Mouse (Mus musculus) naive thymus-derived CD4-positive, alpha-beta T cell, adult 2 months (primary cell): ENCODE data around the gene Tgfbi.

Experiments used
- DNase-seq: peaks from one replicate; pipeline ENCODE4 v3.0.0-alpha.2; 2011; ENCODE audit warnings: low read depth

Gene Tgfbi

GRCm38 (mm10) chr13:56609103-56609856, at the start of gene Tgfbi:
Tgfbi (plus strand) TSS chr13:56609523.
- no peak for DNase-seq

DNA sequence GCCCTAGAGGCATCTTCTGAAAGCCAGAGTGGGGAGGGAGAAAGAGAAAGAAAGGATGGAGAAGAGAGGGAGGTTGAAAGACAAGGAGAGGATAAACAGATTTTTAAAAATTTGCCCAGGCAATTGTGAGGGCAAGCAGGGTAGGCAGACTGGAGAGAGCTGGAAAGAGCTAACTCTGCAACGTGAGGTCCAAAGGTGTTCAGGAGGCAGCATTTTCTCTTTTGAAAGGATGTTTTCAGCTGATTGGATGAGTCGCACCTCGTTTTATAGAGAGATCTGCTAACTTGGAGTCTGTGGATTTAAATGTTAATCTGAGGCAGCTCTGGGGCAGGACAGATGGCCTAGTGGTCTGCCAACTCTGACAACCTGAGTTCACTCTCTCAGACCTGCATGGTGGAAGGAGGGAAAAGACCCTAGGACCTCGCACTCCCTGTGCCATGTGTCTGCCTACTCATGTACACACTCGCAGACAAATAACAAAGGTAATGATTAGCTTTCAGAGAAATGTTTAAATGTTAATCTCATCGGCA, 49.4 kb upstream of the Tgfbi start:
- no peak for DNase-seq

DNA sequence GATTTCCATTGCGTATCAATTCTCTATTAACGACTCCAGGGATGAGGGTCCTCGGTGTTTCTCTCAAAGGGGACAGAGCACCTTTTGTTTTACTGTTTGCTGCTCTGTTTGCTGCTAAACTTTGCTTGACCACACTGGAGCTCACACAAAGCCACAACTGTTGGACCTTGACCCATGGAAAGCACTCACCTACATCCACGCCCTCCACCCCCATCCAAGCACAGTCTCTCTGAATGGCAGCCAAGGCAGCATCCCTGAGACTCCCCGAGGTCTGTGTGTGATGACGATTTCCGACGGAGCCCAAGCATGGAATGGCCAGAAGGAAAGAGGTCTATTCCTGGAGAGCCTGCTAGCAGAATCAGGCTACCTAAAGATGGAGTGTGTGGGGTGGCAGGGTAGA, 48.2 kb upstream of the Tgfbi start:
- DNase-seq: no peak

DNA sequence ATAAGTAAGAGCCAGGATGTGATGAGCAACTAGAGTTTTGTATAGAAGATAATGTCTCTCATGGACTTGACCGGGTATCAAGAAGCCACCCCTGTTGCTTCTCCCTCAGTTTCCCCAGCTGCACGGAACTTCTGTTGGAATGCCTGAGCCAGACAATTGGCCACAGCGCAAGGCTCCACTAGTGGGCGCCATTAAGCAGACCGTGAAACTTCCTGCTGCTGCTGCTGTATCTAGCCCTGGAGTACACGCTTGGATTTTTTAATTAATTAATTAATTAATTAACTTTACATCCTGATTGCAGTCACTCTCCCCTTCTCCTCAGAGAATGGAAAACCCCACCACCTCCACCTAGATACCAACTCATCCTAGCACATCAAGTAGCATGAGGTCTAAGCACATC, 46.2 kb upstream of the Tgfbi start:
- DNase-seq: peak; percentile 28

- DNase-seq: no peak
Observed at GRCm38 (mm10) chr13:56566336-56566735, 43.0 kb upstream of the Tgfbi start.

GRCm38 (mm10) chr13:56571645-56572044, 37.7 kb upstream of the Tgfbi start:
- DNase-seq: no peak

GRCm38 (mm10) chr13:56575074-56575473, 34.2 kb upstream of the Tgfbi start:
- no peak for DNase-seq

DNA sequence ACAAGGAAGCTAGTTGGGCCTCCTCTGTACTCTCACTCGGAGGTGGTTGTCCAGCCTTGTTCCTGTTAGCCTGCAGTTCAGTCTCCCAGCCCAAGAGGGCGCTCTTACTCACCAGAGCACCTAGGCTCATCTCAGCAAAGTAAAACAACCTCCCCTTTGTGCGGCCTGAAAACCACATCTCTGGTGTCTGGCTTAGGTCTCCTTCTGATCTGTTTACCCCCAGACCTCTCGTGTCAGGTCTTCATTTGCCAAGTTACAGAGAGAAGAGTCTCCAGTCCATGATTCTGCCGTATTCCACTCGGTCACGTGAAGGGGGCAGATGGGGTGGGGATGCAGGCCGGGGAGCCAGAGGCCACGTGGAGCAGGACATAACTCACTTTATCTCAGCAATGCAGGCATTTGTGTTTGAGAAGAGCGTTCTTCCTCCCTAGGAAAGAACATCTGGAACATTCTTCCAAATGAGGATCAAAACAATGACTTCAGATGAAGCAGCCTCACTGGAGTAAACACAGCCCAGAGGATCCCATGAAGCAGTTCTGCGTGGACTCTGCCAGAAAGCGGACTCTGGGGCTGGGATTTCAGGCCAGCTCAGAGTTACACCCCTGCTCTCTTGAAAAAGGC, 33.5 kb upstream of the Tgfbi start:
- DNase-seq: peak; percentile 65

DNA sequence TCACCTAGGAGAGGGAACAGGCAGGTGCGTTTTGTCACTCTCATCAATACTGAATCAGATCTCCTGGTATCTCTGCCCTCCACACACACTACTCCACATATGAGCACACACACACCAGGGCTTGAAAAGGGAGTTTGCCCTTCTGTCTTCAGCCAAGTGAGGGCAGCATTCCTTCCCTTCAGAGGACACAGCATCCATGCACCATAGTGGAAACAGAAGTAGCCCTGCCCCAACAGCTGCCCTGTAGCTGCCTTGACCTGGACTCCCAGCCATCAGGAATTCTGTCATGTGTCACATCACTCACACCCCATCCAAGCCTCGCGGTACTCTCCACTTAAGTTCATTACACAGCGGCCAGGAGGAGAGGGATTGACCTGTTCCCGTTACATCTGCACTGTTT, 31.2 kb upstream of the Tgfbi start:
- no peak for DNase-seq

GRCm38 (mm10) chr13:56580450-56580849, 28.9 kb upstream of the Tgfbi start:
- no peak for DNase-seq

DNA sequence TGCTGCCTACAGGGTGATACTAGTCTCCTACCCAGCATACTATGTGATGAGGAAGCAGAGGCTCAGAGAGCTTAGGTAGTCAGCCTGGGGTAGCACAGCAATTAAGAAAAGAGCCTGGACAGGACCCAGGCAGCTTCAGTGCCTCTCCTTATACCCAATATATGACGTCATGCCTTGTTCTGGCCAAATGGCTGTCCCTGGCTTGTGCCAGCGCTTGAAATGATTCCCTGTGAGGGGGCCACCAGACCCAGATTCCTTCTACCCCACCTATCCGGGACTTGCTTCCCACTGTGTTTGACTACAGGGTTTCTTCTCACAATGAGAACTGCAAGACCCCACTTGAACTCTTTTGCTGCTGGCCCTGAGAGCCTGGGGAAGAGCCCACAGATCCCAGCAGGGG, 27.8 kb upstream of the Tgfbi start:
- no peak for DNase-seq

GRCm38 (mm10) chr13:56581961-56582434, 27.3 kb upstream of the Tgfbi start:
- DNase-seq: no peak

DNA sequence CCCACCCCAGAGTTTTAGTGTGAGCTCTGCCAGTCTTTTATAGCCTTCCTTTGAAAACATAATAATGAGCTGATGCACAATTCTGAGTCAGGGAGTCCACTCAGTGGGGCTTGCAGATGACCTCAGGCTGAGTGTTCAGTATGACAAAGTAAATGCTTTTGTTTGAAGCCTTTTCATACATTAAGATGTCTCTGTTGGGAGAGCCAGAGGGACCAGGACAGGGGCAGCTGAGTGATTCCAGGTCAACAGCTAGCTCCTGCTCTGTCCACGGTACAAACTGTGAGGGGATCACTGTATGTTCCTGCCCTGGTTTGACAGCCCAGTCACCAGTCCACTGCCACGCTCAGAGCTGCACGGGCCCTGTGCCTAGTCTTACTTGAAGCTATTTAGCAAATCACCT, 26.6 kb upstream of the Tgfbi start:
- DNase-seq: no peak

DNA sequence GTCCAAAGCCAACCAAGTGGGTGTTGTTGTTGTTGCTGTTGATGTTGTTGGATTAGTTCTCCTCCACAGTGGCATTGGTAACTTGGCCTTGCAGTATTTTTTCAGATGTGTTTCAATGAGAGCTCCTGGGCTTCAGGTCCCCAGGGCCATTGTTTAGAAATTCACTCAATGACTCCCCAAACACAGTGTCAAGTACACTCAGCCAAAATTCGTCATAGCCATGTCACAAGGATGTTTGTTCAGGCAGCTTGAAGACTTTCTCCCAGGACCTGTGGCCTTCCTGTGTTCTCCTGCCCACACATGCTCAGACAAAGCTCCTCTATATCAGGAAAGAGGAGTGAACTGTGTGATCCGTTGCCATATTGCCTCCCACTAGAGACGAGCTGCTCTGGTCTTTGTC, 23.3 kb upstream of the Tgfbi start:
- no peak for DNase-seq

DNA sequence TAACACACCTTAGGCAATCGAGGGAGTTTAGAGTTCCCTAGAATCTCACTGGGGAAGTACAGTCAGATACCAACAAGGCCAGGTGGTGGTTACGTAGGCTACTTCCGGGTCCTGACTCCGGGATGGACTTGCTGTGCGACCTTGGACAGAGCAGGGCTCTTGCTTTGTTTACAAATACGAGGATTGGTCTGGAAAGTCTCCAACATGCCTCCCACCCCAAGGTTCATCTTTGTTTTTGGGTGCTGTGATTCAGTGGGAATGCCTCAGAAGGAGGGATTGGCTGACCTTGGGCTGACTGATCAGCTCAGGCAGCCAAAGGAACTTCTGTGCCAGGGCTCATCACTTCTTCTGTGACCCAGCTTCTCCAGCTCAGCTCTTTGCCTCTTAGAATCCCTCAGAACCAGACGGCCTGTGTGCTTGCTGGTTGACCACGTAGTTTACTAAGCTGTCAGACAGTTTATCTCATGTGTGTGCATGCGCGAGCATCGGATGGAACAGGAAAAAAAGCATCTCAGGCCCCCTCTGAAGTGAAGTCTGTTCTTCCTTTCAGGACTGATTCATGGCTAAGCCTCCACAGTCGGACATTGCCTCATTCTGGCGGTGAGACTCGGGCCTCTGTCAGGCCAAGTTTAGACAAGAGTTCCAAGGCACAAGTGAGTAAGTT, 20.7 kb upstream of the Tgfbi start:
- DNase-seq: no peak

GRCm38 (mm10) chr13:56590202-56590601, 19.1 kb upstream of the Tgfbi start:
- no peak for DNase-seq

DNA sequence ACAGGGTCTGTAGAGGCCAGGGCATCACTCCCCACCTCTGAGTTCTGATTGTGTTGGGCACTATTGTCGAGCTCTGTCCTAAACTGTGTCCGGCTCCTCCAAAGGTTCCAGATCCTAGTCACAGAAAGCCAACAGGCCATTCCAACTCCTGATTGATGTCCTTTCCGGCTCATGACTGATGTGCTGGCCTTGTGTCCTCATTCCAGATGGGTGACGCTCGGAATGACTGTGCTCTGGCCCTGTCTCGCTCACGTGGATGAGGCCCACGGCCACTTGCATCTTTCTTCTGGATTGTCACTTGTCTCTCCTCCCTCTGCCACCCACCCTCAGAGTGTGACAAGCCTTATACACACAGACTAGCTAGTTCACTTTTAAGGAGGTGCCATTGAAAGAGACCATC, 18.1 kb upstream of the Tgfbi start:
- DNase-seq: no peak

DNA sequence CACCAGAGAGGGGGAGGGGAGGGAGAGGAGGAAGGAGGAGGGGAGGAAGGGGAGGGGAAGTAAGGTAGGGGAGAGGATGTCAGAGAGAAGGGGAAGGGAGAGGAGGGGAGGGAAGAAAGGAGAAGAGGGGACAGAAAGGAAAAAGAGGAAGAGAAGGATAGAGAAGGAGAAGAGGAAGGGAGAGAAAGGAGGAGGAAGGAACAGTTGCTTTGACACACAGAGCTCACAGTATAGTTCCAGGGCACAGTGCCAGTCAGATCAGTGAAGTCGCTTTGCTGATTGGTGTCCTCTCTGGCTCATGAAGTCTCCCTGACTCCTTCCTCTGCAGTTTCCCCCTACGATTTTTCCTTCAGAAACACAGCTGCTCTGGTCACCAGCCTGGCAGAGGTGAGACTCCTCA, 17.4 kb upstream of the Tgfbi start:
- no peak for DNase-seq

DNA sequence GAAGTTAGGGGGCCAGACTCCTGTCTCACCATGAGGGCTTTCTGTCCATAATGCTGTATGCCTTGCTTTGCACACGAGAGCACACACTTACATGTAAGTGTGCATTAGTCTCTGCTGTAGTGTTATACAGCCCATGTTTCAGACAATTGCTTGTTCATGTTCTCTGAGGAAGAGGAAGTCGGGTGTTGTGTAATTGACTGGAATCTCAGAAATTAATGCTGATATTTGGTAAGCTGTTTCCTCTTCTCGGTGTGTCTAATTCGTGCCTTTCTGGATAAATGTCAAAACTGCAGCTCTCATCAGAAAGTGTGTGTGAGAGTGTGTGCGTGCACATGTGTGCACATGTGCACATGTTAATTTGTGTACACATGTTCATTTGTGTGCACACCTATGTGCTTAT, 16.1 kb upstream of the Tgfbi start:
- no peak for DNase-seq

DNA sequence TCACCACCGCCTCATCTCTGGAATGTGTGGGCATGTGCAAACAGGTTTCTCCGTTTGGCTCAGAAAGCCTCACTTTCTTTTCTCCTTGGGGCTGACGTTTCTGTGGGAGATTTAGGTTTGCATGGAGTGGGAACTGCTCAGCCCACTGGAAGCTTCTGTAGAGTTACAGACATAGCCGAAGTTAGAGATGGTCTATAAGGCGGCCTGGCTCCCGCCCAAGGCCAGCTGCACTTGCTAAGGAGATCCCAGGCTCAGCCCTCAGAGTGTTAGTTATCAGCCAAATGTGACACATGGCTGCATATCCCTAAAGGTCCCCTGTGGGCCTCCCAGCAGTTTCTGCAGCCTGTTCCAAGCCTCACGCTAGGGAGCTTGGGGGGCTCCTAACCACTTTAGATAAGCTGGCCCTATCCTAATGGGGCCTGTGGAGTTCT, 15.3 kb upstream of the Tgfbi start:
- DNase-seq: no peak

DNA sequence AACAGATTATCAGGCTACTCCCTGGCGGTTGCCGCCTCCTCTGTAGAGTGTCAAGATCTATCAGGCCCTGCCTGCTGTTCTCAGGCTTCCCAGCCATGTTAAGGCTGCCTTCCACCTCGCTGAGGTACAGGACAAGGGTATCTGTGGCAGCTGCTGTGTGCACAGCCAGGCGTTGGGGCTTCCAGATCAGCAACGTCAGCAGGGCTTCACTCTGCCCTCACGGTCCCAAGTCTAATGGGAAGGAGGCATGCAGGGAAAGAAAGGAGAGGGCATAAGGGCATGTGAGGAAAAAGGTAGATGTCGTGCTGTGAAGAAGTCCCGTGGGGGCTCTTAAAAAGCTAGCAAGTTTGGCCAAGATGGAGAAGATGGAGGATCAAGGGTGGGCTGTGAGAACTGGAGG, 14.1 kb upstream of the Tgfbi start:
- no peak for DNase-seq

- DNase-seq: no peak
Observed at GRCm38 (mm10) chr13:56597296-56597695, 12.0 kb upstream of the Tgfbi start.
